Mouse (Mus musculus): ENCODE data around the gene Ccdc13.

DNA sequence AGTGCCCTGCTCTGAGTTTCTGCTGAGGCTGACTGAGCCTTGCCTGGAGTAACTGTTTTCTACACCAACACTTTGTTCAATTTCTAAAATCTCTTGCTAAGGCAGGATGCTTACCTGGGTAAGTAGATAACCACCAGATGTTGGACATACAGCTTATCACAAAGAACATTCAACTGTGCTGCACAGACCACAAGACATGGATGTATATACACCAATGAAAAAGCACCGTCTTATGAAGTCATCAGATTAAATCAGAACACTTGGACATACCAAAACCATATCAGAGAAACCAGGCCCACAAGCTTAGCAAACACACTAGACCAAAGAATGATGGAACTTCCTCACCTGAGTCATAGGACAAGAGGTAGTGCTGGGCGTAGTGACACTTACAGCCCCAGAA, 20.1 kb upstream of the Ccdc13 start:
- no peak for TF ChIP-seq GATA1 (IDR thresholded peaks at IDR 0.05; ENCODE audit: borderline replicate concordance, low read length)
- no peak for TF ChIP-seq FLI1 (IDR thresholded peaks at IDR 0.05; ENCODE audit: low read length)

Measured in megakaryocyte, embryonic 14.5 days (primary cell).